Mouse (Mus musculus): ENCODE measurements at regions not wholly inside any gene's neighbourhood (a gene's known extent, or its start where the extent isn't known, plus 50 kb on each side); places are given as distances from the start of the nearest gene placed in this dataset.

DNA sequence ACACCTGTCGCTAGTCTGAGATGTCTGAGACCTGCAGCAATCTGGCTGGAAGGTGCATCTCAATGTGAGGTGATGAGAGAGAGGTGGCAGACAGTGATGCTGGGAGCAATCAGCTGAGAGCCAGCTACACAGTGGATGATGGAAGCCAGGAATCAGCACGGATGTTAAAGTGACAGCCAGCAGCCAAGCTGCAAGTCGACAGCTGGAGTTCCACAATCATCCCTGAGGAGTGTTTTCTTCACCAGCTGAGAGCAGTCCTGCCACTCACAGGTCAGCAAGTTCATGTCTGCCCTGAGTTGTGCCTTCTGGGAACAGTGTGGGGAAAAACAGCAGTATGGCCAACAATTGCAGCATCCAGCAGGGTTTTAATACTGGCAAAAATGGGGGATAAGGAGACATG, 422.3 kb downstream of the Glrx3 start:
- TF ChIP-seq CTCF (IDR thresholded peaks at IDR 0.05; ENCODE audit: control insufficient read depth, insufficient read depth, low read length) (no peak), POLR2A (IDR thresholded peaks at IDR 0.05; ENCODE audit: borderline replicate concordance, control insufficient read depth, low read depth, low read length) (no peak)

All from bone marrow, adult 2 months (tissue).